Mouse (Mus musculus): ENCODE results near the gene Olfr1386. TPM values are rescaled to one million over a fixed set of nuclear protein-coding genes. Genes with fewer than 3 reads are reported as not detected.

Olfr1386 gene
- total and polyA plus RNA-seq, 3 experiments = not detected

GRCm38 (mm10) chr11:49518086-49518485, 53.2 kb downstream of the Olfr1386 start:
- H3K36me3 ChIP-seq (ENCODE audit: control insufficient read depth in 1 of 2, insufficient read depth in 2 of 2, low read length in 2 of 2) = no peaks in the 10 kb centered on the region
- H3K27me3 ChIP-seq (ENCODE audit: control insufficient read depth in 1 of 2, insufficient read depth in 2 of 2, low read length in 2 of 2) = no peaks in the 10 kb centered on the region; a peak in 2 of 4 replicates
- no peak for DNase-seq (ENCODE audit: low read depth, low spot score)
- no peaks in the 10 kb centered on the region for H3K79me2 ChIP-seq (ENCODE audit: control insufficient read depth, insufficient read depth, low read length, poor library complexity)
- TF ChIP-seq MAFK (IDR thresholded peaks at IDR 0.05; ENCODE audit: borderline replicate concordance, low read depth, low read length) = no peak
- no peak for TF ChIP-seq EP300 (IDR thresholded peaks at IDR 0.05; ENCODE audit: low read depth in 1 of 2, low read length in 2 of 2)
- TF ChIP-seq TCF12 (IDR thresholded peaks at IDR 0.05; ENCODE audit: low read depth, low read length) = no peak
- no peak for TF ChIP-seq MXI1 (IDR thresholded peaks at IDR 0.05; ENCODE audit: low read depth, low read length)
- no peak for TF ChIP-seq NRF1 (IDR thresholded peaks at IDR 0.05; ENCODE audit: insufficient read depth, low read depth, low read length, poor library complexity, severe bottlenecking)
- TF ChIP-seq GABPA (IDR thresholded peaks at IDR 0.05; ENCODE audit: low read depth, low read length) = no peak
- TF ChIP-seq GATA1 (IDR thresholded peaks at IDR 0.05; ENCODE audit: low read depth, low read length) = no peak
- no peak for TF ChIP-seq ZMIZ1 (IDR thresholded peaks at IDR 0.05; ENCODE audit: low read depth, low read length)
- no peaks in the 10 kb centered on the region for H3K9me3 ChIP-seq (replicated peaks; ENCODE audit: insufficient read depth, low read length)
- H3K9ac ChIP-seq (ENCODE audit: control insufficient read depth, low read depth, low read length, poor library complexity, severe bottlenecking) = no peak overlapping the region
- no peak overlapping the region for H3K4me3 ChIP-seq (ENCODE audit: control insufficient read depth in 1 of 2, insufficient read depth in 1 of 2, low read depth in 2 of 2, low read length in 2 of 2)
- H3K27ac ChIP-seq (ENCODE audit: control insufficient read depth, low read depth, low read length) = no peak overlapping the region
- no peaks in the 10 kb centered on the region for H3K4me1 ChIP-seq (ENCODE audit: control insufficient read depth in 1 of 2, insufficient read depth in 2 of 2, low read length in 2 of 2)

DNA sequence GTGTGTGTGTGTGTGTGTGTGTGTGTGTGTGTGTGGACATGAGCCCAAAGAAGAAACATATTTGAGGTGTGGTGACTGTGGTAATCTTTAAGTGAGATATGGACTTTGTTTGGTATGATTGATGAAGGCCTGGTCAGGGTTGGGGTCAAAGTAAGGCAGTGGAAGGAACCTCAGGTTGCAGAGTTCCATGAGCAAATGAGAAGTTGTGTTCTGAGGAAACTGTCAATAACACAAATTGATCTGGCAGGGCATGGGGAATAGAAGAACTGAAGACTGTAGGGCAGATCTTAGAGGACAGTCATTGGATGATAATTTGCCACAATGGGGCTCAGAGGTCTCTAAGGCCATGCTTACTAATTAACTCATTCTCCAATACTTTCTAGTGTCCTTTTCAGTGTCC, 54.5 kb downstream of the Olfr1386 start, which contains the start of gene Olfr1383:
TSS of gene Olfr1383 (plus strand) at position 301 of the 400 bp plus-strand sequence.
- TF ChIP-seq MAX (IDR thresholded peaks at IDR 0.05; ENCODE audit: low read length) = no peak
- TF ChIP-seq MAZ (IDR thresholded peaks at IDR 0.05; ENCODE audit: low read depth, low read length) = no peak
- no peak for TF ChIP-seq EP300 (IDR thresholded peaks at IDR 0.05; ENCODE audit: low read depth in 1 of 2, low read length in 2 of 2)
- no peak for TF ChIP-seq GABPA (IDR thresholded peaks at IDR 0.05; ENCODE audit: low read depth, low read length)
- TF ChIP-seq CHD1 (IDR thresholded peaks at IDR 0.05; ENCODE audit: low read depth, low read length) = no peak
- Histone ChIP-seq H3K4me3 (ENCODE audit: control insufficient read depth in 1 of 2, insufficient read depth in 1 of 2, low read depth in 2 of 2, low read length in 2 of 2) (no peak within 1 kb of the TSS), H3K27ac (ENCODE audit: control insufficient read depth, low read depth, low read length) (no peak within 1 kb of the TSS), H3K79me2 (ENCODE audit: control insufficient read depth, insufficient read depth, low read length, poor library complexity) (no peaks in the 10 kb centered on the region), H3K4me1 (ENCODE audit: control insufficient read depth in 1 of 2, insufficient read depth in 2 of 2, low read length in 2 of 2) (no peaks in the 10 kb centered on the region), H3K9ac (ENCODE audit: control insufficient read depth, low read depth, low read length, poor library complexity, severe bottlenecking) (no peak within 1 kb of the TSS), H3K36me3 (ENCODE audit: control insufficient read depth in 1 of 2, insufficient read depth in 2 of 2, low read length in 2 of 2) (no peaks in the 10 kb centered on the region), H3K27me3 (ENCODE audit: control insufficient read depth in 1 of 2, insufficient read depth in 2 of 2, low read length in 2 of 2) (no peaks in the 10 kb centered on the region; a peak in 2 of 4 replicates), H3K9me3 (replicated peaks; ENCODE audit: insufficient read depth, low read length) (no peaks in the 10 kb centered on the region)
- no peak for DNase-seq (ENCODE audit: low read depth, low spot score)

Other genes with a start within 250 kb of the Olfr1386 start
- gene Mgat1, start 220.9 kb upstream of the Olfr1386 start, total RNA-seq (2012; rRNA removed) = 41.1 and 41.9 TPM in 2 replicates
- gene Mgat1, start 220.9 kb upstream of the Olfr1386 start, polyA plus RNA-seq (2012; ENCODE audit: insufficient read depth in 1 of 2, insufficient read length in 2 of 2, low read depth in 1 of 2, low replicate concordance in 2 of 2, missing spikeins in 1 of 2) = 10 to 100 TPM in 1 of 2 experiments, not detected in 1; 44.3 TPM
- not detected in 2 replicates for gene Olfr1393, start 186.7 kb upstream of the Olfr1386 start, total RNA-seq (2012; rRNA removed)
- gene Olfr1393, start 186.7 kb upstream of the Olfr1386 start, polyA plus RNA-seq (2012; ENCODE audit: insufficient read depth in 1 of 2, insufficient read length in 2 of 2, low read depth in 1 of 2, low replicate concordance in 2 of 2, missing spikeins in 1 of 2) = not detected
- not detected in 2 replicates for gene Olfr1392, start 179.8 kb upstream of the Olfr1386 start, total RNA-seq (2012; rRNA removed)
- not detected for gene Olfr1392, start 179.8 kb upstream of the Olfr1386 start, polyA plus RNA-seq (2012; ENCODE audit: insufficient read depth in 1 of 2, insufficient read length in 2 of 2, low read depth in 1 of 2, low replicate concordance in 2 of 2, missing spikeins in 1 of 2)
- not detected in 2 replicates for gene Olfr10, start 160.3 kb upstream of the Olfr1386 start, total RNA-seq (2012; rRNA removed)
- not detected for gene Olfr10, start 160.3 kb upstream of the Olfr1386 start, polyA plus RNA-seq (2012; ENCODE audit: insufficient read depth in 1 of 2, insufficient read length in 2 of 2, low read depth in 1 of 2, low replicate concordance in 2 of 2, missing spikeins in 1 of 2)
- gene Olfr1391, start 142.3 kb upstream of the Olfr1386 start, total RNA-seq (2012; rRNA removed) = not detected in 2 replicates
- not detected for gene Olfr1391, start 142.3 kb upstream of the Olfr1386 start, polyA plus RNA-seq (2012; ENCODE audit: insufficient read depth in 1 of 2, insufficient read length in 2 of 2, low read depth in 1 of 2, low replicate concordance in 2 of 2, missing spikeins in 1 of 2)
- not detected in 2 replicates for gene Olfr1390, start 129.9 kb upstream of the Olfr1386 start, total RNA-seq (2012; rRNA removed)
- gene Olfr1390, start 129.9 kb upstream of the Olfr1386 start, polyA plus RNA-seq (2012; ENCODE audit: insufficient read depth in 1 of 2, insufficient read length in 2 of 2, low read depth in 1 of 2, low replicate concordance in 2 of 2, missing spikeins in 1 of 2) = not detected
- not detected in 2 replicates for gene Olfr1389, start 42.0 kb upstream of the Olfr1386 start, total RNA-seq (2012; rRNA removed)
- not detected for gene Olfr1389, start 42.0 kb upstream of the Olfr1386 start, polyA plus RNA-seq (2012; ENCODE audit: insufficient read depth in 1 of 2, insufficient read length in 2 of 2, low read depth in 1 of 2, low replicate concordance in 2 of 2, missing spikeins in 1 of 2)
- 0.10 and 0.15 TPM in 2 replicates for gene Olfr1388, start 28.4 kb upstream of the Olfr1386 start, total RNA-seq (2012; rRNA removed)
- 100 to 1,000 TPM in 1 of 2 experiments, not detected in 1; 974 TPM for gene Olfr1388, start 28.4 kb upstream of the Olfr1386 start, polyA plus RNA-seq (2012; ENCODE audit: insufficient read depth in 1 of 2, insufficient read length in 2 of 2, low read depth in 1 of 2, low replicate concordance in 2 of 2, missing spikeins in 1 of 2)
- gene Olfr1387, start 9.7 kb upstream of the Olfr1386 start, total RNA-seq (2012; rRNA removed) = not detected in 2 replicates
- gene Olfr1387, start 9.7 kb upstream of the Olfr1386 start, polyA plus RNA-seq (2012; ENCODE audit: insufficient read depth in 1 of 2, insufficient read length in 2 of 2, low read depth in 1 of 2, low replicate concordance in 2 of 2, missing spikeins in 1 of 2) = not detected
- not detected in 2 replicates for gene Olfr1385, start 24.0 kb downstream of the Olfr1386 start, total RNA-seq (2012; rRNA removed)
- not detected for gene Olfr1385, start 24.0 kb downstream of the Olfr1386 start, polyA plus RNA-seq (2012; ENCODE audit: insufficient read depth in 1 of 2, insufficient read length in 2 of 2, low read depth in 1 of 2, low replicate concordance in 2 of 2, missing spikeins in 1 of 2)
- gene Olfr1384, start 41.7 kb downstream of the Olfr1386 start, total RNA-seq (2012; rRNA removed) = not detected in 2 replicates
- gene Olfr1384, start 41.7 kb downstream of the Olfr1386 start, polyA plus RNA-seq (2012; ENCODE audit: insufficient read depth in 1 of 2, insufficient read length in 2 of 2, low read depth in 1 of 2, low replicate concordance in 2 of 2, missing spikeins in 1 of 2) = not detected
- gene Olfr1383, start 54.6 kb downstream of the Olfr1386 start, total RNA-seq (2012; rRNA removed) = not detected in 2 replicates
- not detected for gene Olfr1383, start 54.6 kb downstream of the Olfr1386 start, polyA plus RNA-seq (2012; ENCODE audit: insufficient read depth in 1 of 2, insufficient read length in 2 of 2, low read depth in 1 of 2, low replicate concordance in 2 of 2, missing spikeins in 1 of 2)
- not detected in 2 replicates for gene Olfr1382, start 63.2 kb downstream of the Olfr1386 start, total RNA-seq (2012; rRNA removed)
- gene Olfr1382, start 63.2 kb downstream of the Olfr1386 start, polyA plus RNA-seq (2012; ENCODE audit: insufficient read depth in 1 of 2, insufficient read length in 2 of 2, low read depth in 1 of 2, low replicate concordance in 2 of 2, missing spikeins in 1 of 2) = under 1 TPM in 1 of 2 experiments, not detected in 1; 0.03 TPM
- not detected in 2 replicates for gene Olfr1381, start 78.4 kb downstream of the Olfr1386 start, total RNA-seq (2012; rRNA removed)
- not detected for gene Olfr1381, start 78.4 kb downstream of the Olfr1386 start, polyA plus RNA-seq (2012; ENCODE audit: insufficient read depth in 1 of 2, insufficient read length in 2 of 2, low read depth in 1 of 2, low replicate concordance in 2 of 2, missing spikeins in 1 of 2)
- gene Olfr1380, start 91.8 kb downstream of the Olfr1386 start, total RNA-seq (2012; rRNA removed) = not detected in 2 replicates
- not detected for gene Olfr1380, start 91.8 kb downstream of the Olfr1386 start, polyA plus RNA-seq (2012; ENCODE audit: insufficient read depth in 1 of 2, insufficient read length in 2 of 2, low read depth in 1 of 2, low replicate concordance in 2 of 2, missing spikeins in 1 of 2)
- gene Flt4, start 144.2 kb downstream of the Olfr1386 start, total RNA-seq (2012; rRNA removed) = 0.07 and 0.08 TPM in 2 replicates
- gene Flt4, start 144.2 kb downstream of the Olfr1386 start, polyA plus RNA-seq (2012; ENCODE audit: insufficient read depth in 1 of 2, insufficient read length in 2 of 2, low read depth in 1 of 2, low replicate concordance in 2 of 2, missing spikeins in 1 of 2) = under 1 TPM in 1 of 2 experiments, not detected in 1; 0.13 TPM
- gene Scgb3a1, start 198.6 kb downstream of the Olfr1386 start, total RNA-seq (2012; rRNA removed) = not detected in 2 replicates
- not detected for gene Scgb3a1, start 198.6 kb downstream of the Olfr1386 start, polyA plus RNA-seq (2012; ENCODE audit: insufficient read depth in 1 of 2, insufficient read length in 2 of 2, low read depth in 1 of 2, low replicate concordance in 2 of 2, missing spikeins in 1 of 2)
- gene Cnot6, start 247.7 kb downstream of the Olfr1386 start, total RNA-seq (2012; rRNA removed) = 38.9 and 45.5 TPM in 2 replicates
- 10 to 100 TPM; 49.3 to 58.3 TPM for gene Cnot6, start 247.7 kb downstream of the Olfr1386 start, polyA plus RNA-seq (2012; ENCODE audit: insufficient read depth in 1 of 2, insufficient read length in 2 of 2, low read depth in 1 of 2, low replicate concordance in 2 of 2, missing spikeins in 1 of 2)